Mouse (Mus musculus) midbrain, postnatal 0 days (tissue): ENCODE measurements around the gene Ap2a1. TPM values are rescaled to one million over a fixed set of nuclear protein-coding genes. Genes with fewer than 3 reads are reported as not detected.

ENCODE experiments used
- ATAC-seq: fragments of 200-750 bp; cut with Nextera tagmentation; 2 replicates; pipeline ENCODE4 v1.8.0; 2017; ENCODE audit warnings: moderate number of reproducible peaks, mild to moderate bottlenecking, moderate TSS enrichment, moderate library complexity; ENCODE audit not compliant: low FRiP score
- DNase-seq: peaks from one replicate; pipeline ENCODE4 v3.0.0-alpha.2; 2015; ENCODE audit warnings: low spot score
- H3K27ac ChIP-seq: fragments of 300-500 bp; sonication (generic); 2 replicates; pipeline ENCODE4 v1.5.1; 2014; ENCODE audit warnings: low read depth, mild to moderate bottlenecking, low read length, mixed read lengths
- H3K27me3 ChIP-seq: fragments of 300-500 bp; sonication (generic); 2 replicates; pipeline ENCODE4 v1.6.1; 2014; ENCODE audit warnings: low read length, control low read depth, mixed read lengths; ENCODE audit not compliant: insufficient read depth
- H3K36me3 ChIP-seq: fragments of 300-500 bp; sonication (generic); 2 replicates; pipeline ENCODE4 v1.6.1; 2014; ENCODE audit warnings: low read length, control low read depth, mixed read lengths; ENCODE audit not compliant: insufficient read depth
- H3K4me1 ChIP-seq: fragments of 300-500 bp; sonication (generic); 2 replicates; pipeline ENCODE4 v1.6.1; 2014; ENCODE audit warnings: mild to moderate bottlenecking, control low read depth, antibody characterized with exemption, low read length, mixed read lengths; ENCODE audit not compliant: insufficient read depth
- H3K4me2 ChIP-seq: fragments of 300-500 bp; sonication (generic); 2 replicates; pipeline ENCODE4 v1.6.1; 2014; ENCODE audit warnings: low read depth, mild to moderate bottlenecking, low read length, mixed read lengths; ENCODE audit not compliant: poor library complexity, severe bottlenecking
- H3K4me3 ChIP-seq: fragments of 300-500 bp; sonication (generic); 2 replicates; pipeline ENCODE4 v1.5.1; 2014; ENCODE audit warnings: low read depth, mild to moderate bottlenecking, low read length, moderate library complexity
- H3K9ac ChIP-seq: fragments of 300-500 bp; sonication (generic); replicated peaks from 2 replicates; pipeline ENCODE4 v1.6.1; 2014; ENCODE audit warnings: mild to moderate bottlenecking, low read length, moderate library complexity, mixed read lengths; ENCODE audit not compliant: poor library complexity, severe bottlenecking
- H3K9me3 ChIP-seq: fragments of 300-500 bp; sonication (generic); 2 replicates; pipeline ENCODE4 v1.6.1; 2016; ENCODE audit warnings: low read length, control low read depth
- CTCF ChIP-seq: IDR thresholded peaks from 2 replicates; pipeline ENCODE4 v1.5.1; 2016; ENCODE audit warnings: antibody characterized with exemption, mild to moderate bottlenecking
- WGBS: fragments of 180-500 bp; shearing (Covaris S2); extraction: QIAGEN DNeasy Blood & Tissue Kit; methylation state at CpG from one replicate; pipeline ENCODE4 v1.1.7; 2014; 5-methylcytosine and 5-hydroxymethylcytosine counted together
- polyA plus RNA-seq: library from polyadenylated mRNA; unstranded; fragments of >200 nt; fragmentation: Nextera tagmentation; extraction: Ambion mirVana; gene quantifications from 2 replicates; pipeline ENCODE4 v1.2.1, GENCODE M21; 2015
- total RNA-seq: library from RNA; depleted of rRNA; stranded (reverse); fragments of >200 nt; gene quantifications from 2 replicates; pipeline ENCODE4 v1.2.3, GENCODE M21; 2014

The Ap2a1 gene
- total and polyA plus RNA-seq, 2 experiments from 2014 or later, result 129 to 238 TPM

DNA sequence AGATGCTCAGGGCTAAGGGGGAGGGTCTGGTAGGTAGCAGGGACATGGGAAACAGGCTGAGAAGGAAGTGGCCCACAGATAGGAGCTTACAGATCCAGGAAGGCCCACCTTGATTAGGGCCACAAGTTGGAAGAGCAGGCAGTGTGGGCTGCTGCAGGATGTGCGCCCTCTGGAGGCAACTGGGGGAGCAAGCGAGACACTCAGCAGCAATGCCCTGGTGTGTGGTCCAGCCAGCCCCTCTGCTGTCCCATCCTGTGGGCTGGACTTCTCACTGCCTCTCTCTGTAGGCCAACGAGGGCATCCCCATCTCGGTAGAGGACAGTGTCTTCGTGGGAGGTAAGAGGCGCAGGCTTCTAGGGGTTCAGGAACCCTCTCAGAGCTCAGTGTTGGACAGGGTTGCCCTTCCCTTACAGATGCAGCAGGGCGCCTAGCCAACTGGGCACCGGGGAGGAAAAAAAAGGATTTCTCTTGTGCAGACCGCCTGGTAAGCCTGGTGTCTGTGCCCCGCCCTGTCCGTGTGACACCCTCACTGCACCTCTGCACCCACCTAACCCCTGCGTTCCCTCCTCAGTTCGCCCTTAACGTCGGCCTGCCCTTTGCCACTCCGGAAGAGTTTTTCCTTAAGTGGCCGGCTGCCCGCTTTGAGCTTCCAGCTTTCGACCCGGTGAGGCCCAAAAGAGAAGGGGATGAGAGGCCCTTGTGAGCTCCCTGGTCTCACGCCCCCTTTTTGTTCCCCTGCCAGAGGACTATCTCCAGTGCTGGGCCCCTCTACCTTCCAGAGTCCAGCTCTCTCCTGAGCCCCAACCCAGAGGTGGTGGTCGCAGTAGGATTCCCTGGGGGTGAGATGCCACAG is 68.5 kb downstream of the Ap2a1 start:
- no peak overlapping the region for H3K4me2 ChIP-seq
- H3K4me1 ChIP-seq, result peaks cover 11% of the 10 kb centered on the region; the same call in 1 of the 2 replicates
- no peaks in the 10 kb centered on the region for H3K9me3 ChIP-seq
- peak; percentile 72 for DNase-seq
- 54% methylated on average over 22 of the region's 22 CpGs for WGBS
- peaks cover 35% of the 10 kb centered on the region for H3K36me3 ChIP-seq
- TF ChIP-seq CTCF, result peak; percentile 89
- H3K27me3 ChIP-seq, result no peaks in the 10 kb centered on the region
- no peak overlapping the region for H3K9ac ChIP-seq
- no peak overlapping the region for H3K4me3 ChIP-seq
- peak; percentile 35; the same call in 1 of the 2 replicates for ATAC-seq
- no peak overlapping the region; the same call in 1 of the 2 replicates for H3K27ac ChIP-seq

DNA sequence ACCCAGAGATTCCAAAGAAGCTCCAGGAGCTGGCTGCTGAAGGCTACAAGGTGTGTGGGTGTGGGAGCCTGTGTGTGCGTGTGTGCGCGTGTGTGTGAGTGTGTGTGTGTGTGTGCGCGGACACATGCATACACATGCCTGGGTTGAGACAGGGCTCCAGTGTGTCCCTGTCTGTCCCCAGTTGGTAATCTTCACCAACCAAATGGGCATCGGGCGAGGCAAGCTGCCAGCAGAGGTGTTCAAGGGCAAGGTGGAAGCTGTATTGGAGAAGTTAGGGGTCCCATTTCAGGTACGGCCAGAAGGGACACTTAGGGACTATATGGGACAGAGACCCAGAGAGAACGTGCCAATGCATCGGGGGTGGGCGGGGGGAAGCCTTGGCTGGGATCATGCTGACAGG is 69.4 kb downstream of the Ap2a1 start:
- ATAC-seq (no peak), DNase-seq (no peak)
- WGBS, result 91% methylated on average over 11 of the region's 11 CpGs
- no peak overlapping the region for H3K9ac ChIP-seq
- peaks cover 31% of the 10 kb centered on the region for H3K36me3 ChIP-seq
- no peak overlapping the region for H3K4me2 ChIP-seq
- no peak overlapping the region for H3K4me3 ChIP-seq
- no peak overlapping the region for H3K27ac ChIP-seq
- no peaks in the 10 kb centered on the region for H3K9me3 ChIP-seq
- H3K4me1 ChIP-seq, result peaks cover 11% of the 10 kb centered on the region; the same call in 1 of the 2 replicates
- no peaks in the 10 kb centered on the region for H3K27me3 ChIP-seq
- TF ChIP-seq CTCF, result no peak

DNA sequence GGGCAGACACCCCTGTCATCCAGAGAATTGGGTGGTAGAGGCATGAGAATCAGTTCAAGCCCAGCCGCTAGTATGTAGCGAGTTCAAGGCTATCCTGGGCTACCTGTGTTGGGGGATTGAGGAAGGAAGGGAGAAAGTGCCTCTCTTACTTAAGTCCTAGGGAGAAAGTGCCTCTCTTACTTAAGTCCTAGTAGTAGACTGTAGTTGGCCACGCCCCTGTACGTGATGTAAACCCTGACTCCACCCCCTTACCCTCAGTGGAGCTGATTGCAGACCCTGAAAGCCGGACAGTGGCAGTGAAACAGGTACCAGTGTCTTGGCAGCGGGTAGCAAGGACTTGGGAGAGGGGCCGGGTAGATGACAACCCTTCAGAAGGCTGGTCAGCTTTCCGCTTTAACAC is 71.4 kb downstream of the Ap2a1 start:
- H3K9ac ChIP-seq, result peak overlapping the region; percentile 85
- 29% methylated on average over 8 of the region's 8 CpGs for WGBS
- peaks cover 14% of the 10 kb centered on the region for H3K36me3 ChIP-seq
- peak overlapping the region; percentile 61 for H3K4me3 ChIP-seq
- H3K9me3 ChIP-seq, result no peaks in the 10 kb centered on the region
- ATAC-seq (no peak), DNase-seq (no peak)
- H3K27me3 ChIP-seq, result no peaks in the 10 kb centered on the region
- peak overlapping the region; percentile 72 for H3K4me2 ChIP-seq
- H3K4me1 ChIP-seq, result peaks cover 11% of the 10 kb centered on the region; the same call in 1 of the 2 replicates
- no peak for TF ChIP-seq CTCF
- peak overlapping the region; percentile 88 for H3K27ac ChIP-seq

- peak within 1 kb of the TSS; percentile 61 for H3K4me3 ChIP-seq
- DNase-seq, result peak; percentile 95
- H3K9ac ChIP-seq, result peak within 1 kb of the TSS; percentile 85
- peaks cover 11% of the 10 kb centered on the region; the same call in 1 of the 2 replicates for H3K4me1 ChIP-seq
- peak; percentile 11; the same call in 1 of the 2 replicates for TF ChIP-seq CTCF
- H3K27ac ChIP-seq, result peak within 1 kb of the TSS; percentile 88
- WGBS, result under 1% methylated on average over 32 of the region's 32 CpGs
- peak; percentile 72 for ATAC-seq
- no peaks in the 10 kb centered on the region for H3K9me3 ChIP-seq
- H3K4me2 ChIP-seq, result peak within 1 kb of the TSS; percentile 72
- H3K36me3 ChIP-seq, result peaks cover 9% of the 10 kb centered on the region
- no peaks in the 10 kb centered on the region for H3K27me3 ChIP-seq
Measured at GRCm38 (mm10) chr7:44857042-44857552, 72.2 kb downstream of the Ap2a1 start, which contains the start of gene Pnkp. Gene Pnkp, plus strand, starts transcription at chr7:44857139.

DNA sequence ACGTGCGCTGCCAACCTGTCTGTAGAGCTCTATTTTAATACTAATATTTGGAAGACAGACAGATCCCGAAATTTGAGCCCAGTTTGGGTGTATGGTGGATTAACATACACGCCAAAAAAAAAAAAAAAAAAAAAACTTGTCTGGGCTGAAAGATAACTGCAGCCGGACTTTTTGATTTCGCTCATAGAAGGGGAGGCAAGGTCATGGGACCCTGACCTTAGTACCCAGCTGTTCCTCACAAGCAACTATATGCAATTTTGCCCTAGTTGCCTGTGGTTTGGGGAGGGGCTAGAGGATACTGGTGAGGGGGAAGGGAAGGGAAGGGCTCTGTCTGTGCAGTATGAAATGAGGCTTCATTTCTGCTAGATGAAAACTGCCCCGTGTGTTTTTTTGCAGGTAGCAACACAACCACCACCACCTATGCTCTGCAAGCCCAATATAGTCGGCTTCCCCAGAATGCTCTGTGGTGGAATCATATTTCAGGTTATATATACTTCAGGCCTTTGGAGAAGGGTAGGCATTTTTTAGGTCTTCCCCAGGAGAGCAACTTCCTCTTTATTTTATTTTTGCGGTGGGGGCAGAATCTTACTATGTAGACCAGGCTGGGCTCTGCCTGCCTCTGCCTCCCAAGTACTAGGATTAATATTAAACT is 72.9 kb downstream of the Ap2a1 start:
- Histone ChIP-seq H3K4me3 (peak overlapping the region; percentile 61), H3K4me2 (peak overlapping the region; percentile 72), H3K27me3 (no peaks in the 10 kb centered on the region), H3K4me1 (peaks cover 11% of the 10 kb centered on the region; the same call in 1 of the 2 replicates), H3K9me3 (no peaks in the 10 kb centered on the region), H3K9ac (0 out of 2 replicates have a peak overlapping the region, but pooled peaks have one; percentile 13), H3K36me3 (peaks cover 6% of the 10 kb centered on the region; the same call in 1 of the 2 replicates), H3K27ac (peak overlapping the region; percentile 88)
- ATAC-seq, result no peak
- WGBS, result 70% methylated on average over 9 of the region's 9 CpGs
- DNase-seq, result no peak
- TF ChIP-seq CTCF, result no peak
